ENCODE assay signal across 8 mouse cellular contexts in the genomic region with DNA sequence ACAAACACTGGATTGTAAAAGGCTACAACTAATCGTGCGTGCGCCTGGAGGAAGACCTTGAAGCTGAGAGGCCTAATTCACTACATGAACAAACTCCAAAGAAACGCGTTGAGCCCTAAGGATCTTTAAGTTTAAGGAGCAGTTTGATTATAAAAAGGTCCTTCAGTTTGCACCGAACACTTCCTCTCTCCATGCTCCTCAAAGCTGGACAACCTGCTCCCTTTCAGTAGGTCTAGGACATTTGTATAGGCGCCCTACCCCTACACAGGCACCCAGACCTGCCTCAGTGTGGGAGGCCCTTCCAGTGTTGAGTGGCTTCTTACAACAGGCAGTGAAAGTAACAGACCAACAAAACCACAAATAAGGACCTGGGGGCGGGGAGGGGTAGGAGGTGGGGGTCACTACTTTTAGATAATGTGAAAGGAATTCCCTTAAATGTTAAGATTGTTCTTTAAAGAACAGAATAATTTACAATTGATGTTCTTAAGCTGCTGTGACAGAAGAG. TPM values are rescaled to one million over a fixed set of nuclear protein-coding genes. Genes with fewer than 3 reads are reported as not detected.
A peak's percentile ranks its signal among the peaks of the same experiment; 100 is the strongest.
DNase-seq lines count a peak whose midpoint lies in the region; ATAC-seq and TF ChIP-seq lines count a peak whose summit lies in the region.

No protein-coding gene starts in this region.

- peaks cover 11% of the 10 kb centered on the region; the same call in 1 of the 2 replicates for H3K4me1 ChIP-seq in embryonic facial prominence, embryonic 12.5 days
- peaks cover 8% of the 10 kb centered on the region for H3K4me1 ChIP-seq in limb, embryonic 10.5 days

- H3K27ac ChIP-seq in layer of hippocampus, adult 2 months, result peak overlapping the region; percentile 96
- H3K27ac ChIP-seq in embryonic facial prominence, embryonic 12.5 days, result peak overlapping the region; percentile 86; the same call in 1 of the 2 replicates
- no peak overlapping the region for H3K27ac ChIP-seq in limb, embryonic 10.5 days

- peak overlapping the region; percentile 59 for H3K9ac ChIP-seq in embryonic facial prominence, embryonic 12.5 days

- peak overlapping the region; percentile 50 for H3K4me2 ChIP-seq in embryonic facial prominence, embryonic 12.5 days (replicated peaks)

- TF ChIP-seq CTCF in layer of hippocampus, adult 2 months (conservative IDR thresholded peaks at IDR 0.05), result no peak

- peak overlapping the region; percentile 65 for H3K4me3 ChIP-seq in layer of hippocampus, adult 2 months
- peak overlapping the region; percentile 56 for H3K4me3 ChIP-seq in embryonic facial prominence, embryonic 12.5 days
- H3K4me3 ChIP-seq in limb, embryonic 10.5 days, result peak overlapping the region; percentile 64

- H3K36me3 ChIP-seq in embryonic facial prominence, embryonic 12.5 days, result no peaks in the 10 kb centered on the region
- peaks cover 1% of the 10 kb centered on the region; the same call in 1 of the 2 replicates for H3K36me3 ChIP-seq in limb, embryonic 10.5 days

- DNase-seq in layer of hippocampus, adult 2 months (ENCODE audit: low spot score in 2 of 2), result no peak
- DNase-seq in layer of hippocampus, postnatal 25 days (ENCODE audit: extremely low spot score in 1 of 2, low spot score in 1 of 2), result no peak
- DNase-seq in R1 (ENCODE audit: low read depth, low spot score), result peak; percentile 12
- DNase-seq in limb, embryonic 10.5 days (ENCODE audit: low spot score), result peak; percentile 32
- peak; percentile 30 for DNase-seq in retina, embryonic 14.5 days (ENCODE audit: low spot score)
- no peak for DNase-seq in T-cell, adult 2 months (ENCODE audit: low spot score)
- no peak for DNase-seq in right cerebral cortex, adult 18-20 months

- ATAC-seq in embryonic facial prominence, embryonic 12.5 days (ENCODE audit: insufficient number of reproducible peaks, insufficient read depth, low FRiP score, low TSS enrichment), result no peak

- 78% methylated on average over 8 of the region's 8 CpGs for WGBS in embryonic facial prominence, embryonic 12.5 days
- WGBS in limb, embryonic 10.5 days, result 73% methylated on average over 8 of the region's 8 CpGs

- no peaks in the 10 kb centered on the region for H3K27me3 ChIP-seq in embryonic facial prominence, embryonic 12.5 days
- H3K27me3 ChIP-seq in limb, embryonic 10.5 days (ENCODE audit: low read depth, poor library complexity, severe bottlenecking), result no peaks in the 10 kb centered on the region

- no peaks in the 10 kb centered on the region for H3K9me3 ChIP-seq in embryonic facial prominence, embryonic 12.5 days
- H3K9me3 ChIP-seq in limb, embryonic 10.5 days (replicated peaks), result no peaks in the 10 kb centered on the region

RNA-seq across cellular contexts. Expression of a gene that starts 0.7 kb away (rescaled TPM):
- 1 to 10 TPM; 8.9 to 9.8 TPM for total RNA-seq in layer of hippocampus, adult 2 months (2021)
- total RNA-seq in layer of hippocampus, postnatal 25 days (2021), result 1 to 10 TPM; 7.8 to 9.4 TPM
- 4.8 and 5.0 TPM in 2 replicates for polyA plus RNA-seq in embryonic facial prominence, embryonic 12.5 days (2016; fragmentation: Nextera tagmentation; extraction: Ambion mirVana)
- polyA plus RNA-seq in limb, embryonic 10.5 days (2016; fragmentation: Nextera tagmentation; extraction: Ambion mirVana), result 3.5 and 3.7 TPM in 2 replicates

Comparison
In these comparisons a context has a peak if more than half of its experiments do, and no peak if none do; other contexts are left out.
1. DNase-seq: peak in R1 (single experiment), limb, embryonic 10.5 days (single experiment) and retina, embryonic 14.5 days (single experiment); none in layer of hippocampus, adult 2 months (0 of 2), layer of hippocampus, postnatal 25 days (0 of 2), T-cell, adult 2 months (single experiment) and right cerebral cortex, adult 18-20 months (single experiment).
2. Peak in every context shown above with its lines, with median percentiles within 50 percentile points of each other: H3K4me3 ChIP-seq.